Mouse (Mus musculus) urinary bladder, adult 18-20 months (tissue): ENCODE results near the gene Rsrc1.

ENCODE experiments used
- DNase-seq, 2 experiments: peaks; one replicate each; pipeline ENCODE4 v3.0.0; 2022; ENCODE audit warnings: low spot score in 2 of 2, mixed read lengths in 2 of 2

The Rsrc1 gene

DNA sequence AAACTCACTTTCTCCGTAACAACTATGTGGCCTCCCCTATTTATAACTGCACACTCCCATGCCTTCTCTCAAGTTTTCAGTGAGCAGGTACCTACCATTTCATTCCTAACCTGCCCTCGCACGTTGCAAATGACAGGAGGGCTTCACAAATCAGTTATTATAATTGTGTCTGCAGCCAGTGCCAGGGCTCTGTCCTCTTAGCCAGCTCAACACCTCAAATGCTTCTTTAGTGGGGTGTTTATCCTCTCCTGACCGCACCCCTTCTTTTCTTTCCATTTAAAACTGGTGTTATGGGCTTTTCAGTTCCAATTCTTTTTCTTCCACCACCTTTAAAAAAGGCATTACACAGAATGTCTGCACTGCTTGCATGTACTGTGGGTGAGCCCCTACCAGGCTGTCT, 391.0 kb downstream of the Rsrc1 start:
- no peak for DNase-seq

DNA sequence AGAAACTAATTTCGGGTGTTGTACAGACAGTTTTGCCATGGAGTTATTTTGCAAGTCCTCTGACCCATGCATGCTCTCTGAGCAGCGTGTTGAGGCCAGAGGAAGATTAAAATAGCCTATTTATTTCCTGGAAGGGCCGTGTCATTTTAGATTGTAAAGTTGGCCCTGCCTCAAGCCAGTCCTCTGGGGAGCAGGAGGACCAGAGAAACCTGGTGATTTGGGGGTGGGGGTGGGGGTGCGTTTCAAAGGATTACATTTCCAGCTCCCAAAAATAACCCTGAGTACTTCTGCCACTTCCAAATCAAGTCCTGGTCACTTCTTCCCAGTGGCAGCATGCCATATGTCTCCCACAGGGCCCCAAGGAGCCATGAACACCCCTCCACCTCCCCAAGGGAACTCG, 391.6 kb downstream of the Rsrc1 start:
- DNase-seq = no peak

DNA sequence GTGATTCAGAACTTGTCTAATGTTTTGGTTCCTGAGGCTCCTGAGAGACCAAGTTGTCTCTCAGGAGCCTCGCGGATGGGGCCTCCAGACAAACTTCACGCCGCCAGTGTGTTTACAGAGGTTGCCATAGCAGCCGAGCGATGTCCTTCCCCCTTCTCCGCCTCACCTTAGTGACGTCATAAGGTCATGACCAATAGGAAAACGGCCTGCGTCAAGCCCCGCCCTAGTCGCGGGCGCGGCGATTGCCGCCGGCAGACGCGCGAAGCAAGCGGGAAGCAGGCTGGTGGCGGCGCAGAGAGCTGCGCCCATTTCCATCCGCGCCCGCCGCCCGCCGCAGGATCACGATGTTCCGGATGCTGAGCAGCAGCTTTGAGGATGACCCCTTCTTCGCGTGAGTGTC, 392.7 kb downstream of the Rsrc1 start, which contains the start of gene Mlf1:
Gene Mlf1, plus strand, starts transcription at position 226 of the 400 bp plus-strand sequence.
- DNase-seq = peak; percentile 69 to 73

DNA sequence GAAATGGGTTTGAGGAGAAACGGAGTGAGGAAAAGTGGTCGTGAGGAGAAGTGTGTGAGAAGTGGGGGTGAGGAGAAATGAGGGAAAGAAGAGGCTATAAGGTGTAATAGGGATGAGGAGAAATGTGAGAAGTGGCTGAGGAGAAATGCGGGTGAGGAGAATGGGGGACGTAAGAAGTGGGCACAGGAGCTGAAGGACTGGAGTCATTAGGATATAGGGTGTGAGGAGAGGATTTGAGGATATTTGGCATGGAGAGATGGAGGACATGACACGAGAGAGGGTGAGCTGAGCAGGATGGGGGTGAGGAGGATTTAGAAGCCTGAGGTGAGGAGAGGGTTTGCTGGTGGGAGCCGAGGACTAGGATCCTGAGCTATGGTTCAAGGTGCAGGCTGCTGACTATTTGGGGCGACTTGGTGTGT, 393.2 kb downstream of the Rsrc1 start:
- no peak for DNase-seq

DNA sequence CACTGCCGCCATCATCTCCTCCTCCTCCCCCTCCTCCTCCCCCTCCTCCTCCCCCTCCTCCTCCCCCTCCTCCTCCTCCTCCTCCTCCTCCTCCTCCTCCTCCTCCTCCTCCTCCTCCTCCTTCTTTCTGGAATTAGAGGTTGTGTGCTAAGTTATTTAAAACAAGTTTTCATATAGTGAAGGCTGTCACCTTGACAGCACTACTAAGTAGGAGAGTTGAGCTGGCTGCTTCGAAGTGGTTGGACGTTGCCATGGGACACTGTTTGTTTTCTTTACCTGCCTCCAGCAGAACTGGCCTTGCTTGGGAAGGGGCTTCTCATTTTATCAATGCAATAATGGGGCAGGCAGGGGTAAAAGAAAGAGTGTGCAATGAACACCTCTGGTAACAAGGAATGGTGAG, 393.9 kb downstream of the Rsrc1 start, which contains the start of gene Gm17402:
Gene Gm17402, minus strand, starts transcription at position 101 of the 400 bp plus-strand sequence.
- DNase-seq = no peak

DNA sequence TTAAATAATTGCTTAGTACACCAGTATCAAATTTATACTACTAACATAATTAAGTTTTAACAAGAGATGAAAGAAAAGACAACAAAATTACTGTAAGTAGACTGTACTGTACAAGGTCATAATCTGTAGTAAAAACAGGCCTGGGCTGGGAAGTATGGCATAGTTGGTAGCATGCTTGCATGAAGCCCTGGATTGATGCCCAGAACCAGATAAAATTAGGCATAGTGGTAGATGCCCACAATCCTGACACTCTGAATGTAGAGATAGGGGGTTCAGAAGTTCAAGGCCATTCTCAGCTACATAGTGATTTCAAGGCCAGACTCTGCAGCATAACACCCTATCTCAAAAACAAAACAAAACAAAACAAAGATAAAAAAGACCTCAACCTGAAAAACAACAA, 397.0 kb downstream of the Rsrc1 start:
- no peak for DNase-seq
